Mouse (Mus musculus): ENCODE measurements at regions not wholly inside any gene's neighbourhood (a gene's known extent, or its start where the extent isn't known, plus 50 kb on each side); places are given as distances from the start of the nearest gene placed in this dataset.

DNA sequence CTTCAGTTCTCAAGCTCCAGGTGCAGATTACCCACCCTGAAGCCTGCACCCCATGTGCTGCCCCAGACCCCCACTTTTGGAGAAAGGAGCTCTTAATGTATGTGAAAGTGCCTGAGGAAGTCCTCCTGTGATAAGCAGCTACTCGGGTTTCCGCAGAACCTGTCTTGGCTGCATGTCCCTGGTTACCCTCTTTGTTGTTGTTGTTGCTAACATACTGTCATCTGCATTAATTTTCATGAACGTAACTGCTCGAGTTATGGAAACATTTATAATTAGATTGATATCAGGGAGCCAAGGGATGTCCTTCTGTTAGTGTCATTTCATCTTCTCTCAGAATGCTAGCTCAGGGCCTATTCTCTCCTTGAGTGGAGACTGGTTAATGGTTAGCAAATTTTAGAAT lies 808.3 kb upstream of the Car8 start:
- Histone ChIP-seq H3K27me3 (no peaks in the 10 kb centered on the region), H3K9ac (replicated peaks) (no peak overlapping the region), H3K36me3 (no peaks in the 10 kb centered on the region), H3K4me3 (no peak overlapping the region), H3K27ac (replicated peaks) (no peak overlapping the region), H3K4me1 (no peaks in the 10 kb centered on the region), H3K4me2 (replicated peaks) (no peak overlapping the region), H3K9me3 (no peaks in the 10 kb centered on the region)
- no peak for ATAC-seq (ENCODE audit: low FRiP score, low read depth)
- 89% methylated on average over 4 of the region's 4 CpGs for WGBS

DNA sequence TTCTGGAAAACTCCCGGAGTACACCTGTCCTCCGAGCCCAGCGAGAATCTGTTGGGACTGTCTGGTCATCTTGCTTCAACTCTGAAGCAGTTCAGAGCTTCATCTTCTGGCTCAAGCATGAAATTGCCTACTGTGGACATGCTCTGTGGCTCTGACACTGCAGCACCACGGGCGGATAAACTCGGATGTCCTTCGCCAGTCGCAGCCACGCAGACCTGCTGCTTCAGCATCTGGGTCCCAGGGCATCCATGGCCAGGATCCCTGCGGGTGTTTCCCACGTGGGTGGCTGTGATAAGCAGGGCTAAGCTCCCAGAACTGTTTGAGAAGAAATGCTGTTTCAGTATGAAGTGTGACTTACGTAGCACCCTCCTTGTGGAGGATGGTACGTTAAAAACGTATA lies 807.6 kb upstream of the Car8 start:
- no peaks in the 10 kb centered on the region for H3K27me3 ChIP-seq
- no peak overlapping the region for H3K4me2 ChIP-seq (replicated peaks)
- no peak overlapping the region for H3K4me3 ChIP-seq
- H3K36me3 ChIP-seq: no peaks in the 10 kb centered on the region
- no peak for ATAC-seq (ENCODE audit: low FRiP score, low read depth)
- H3K27ac ChIP-seq (replicated peaks): no peak overlapping the region
- WGBS: 85% methylated on average over 14 of the region's 14 CpGs
- no peaks in the 10 kb centered on the region for H3K9me3 ChIP-seq
- H3K4me1 ChIP-seq: no peaks in the 10 kb centered on the region
- no peak overlapping the region for H3K9ac ChIP-seq (replicated peaks)

DNA sequence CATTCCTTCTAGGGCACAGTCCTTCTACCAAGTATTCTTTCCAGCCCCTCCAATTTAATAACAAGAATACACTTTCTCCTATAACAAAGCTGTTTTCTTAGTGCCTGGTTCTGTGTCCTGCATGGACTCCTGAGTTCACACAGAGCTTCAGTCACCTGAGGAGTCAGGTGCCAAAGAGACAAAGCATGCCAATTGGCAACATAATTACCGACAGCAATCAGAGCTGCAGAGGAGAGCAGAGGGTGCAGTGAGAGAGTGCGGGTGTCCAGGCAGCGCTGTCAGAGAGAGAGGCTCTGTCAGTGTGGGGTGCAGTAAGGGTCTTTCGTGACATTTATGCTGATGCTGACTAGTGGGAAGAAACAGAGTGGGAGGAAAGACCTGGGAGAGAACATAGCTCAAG lies 807.2 kb upstream of the Car8 start:
- WGBS: 84% methylated on average over 4 of the region's 4 CpGs
- Histone ChIP-seq H3K9me3 (no peaks in the 10 kb centered on the region), H3K36me3 (no peaks in the 10 kb centered on the region)

GRCm38 (mm10) chr4:9036005-9036404 lies 797.2 kb upstream of the Car8 start:
- 91% methylated on average over 4 of the region's 4 CpGs for WGBS
- no peaks in the 10 kb centered on the region for H3K4me1 ChIP-seq
- H3K9me3 ChIP-seq: no peaks in the 10 kb centered on the region
- H3K9ac ChIP-seq (replicated peaks): no peak overlapping the region
- H3K36me3 ChIP-seq: no peaks in the 10 kb centered on the region
- H3K4me2 ChIP-seq (replicated peaks): no peak overlapping the region
- H3K4me3 ChIP-seq: no peak overlapping the region
- no peaks in the 10 kb centered on the region for H3K27me3 ChIP-seq
- no peak overlapping the region for H3K27ac ChIP-seq (replicated peaks)
- no peak for ATAC-seq (ENCODE audit: low FRiP score, low read depth)

More for the DNA sequence above, 807.2 kb upstream of the Car8 start:
- ATAC-seq (ENCODE audit: low FRiP score, low read depth): no peak
- Histone ChIP-seq H3K4me2 (replicated peaks) (no peak overlapping the region), H3K4me1 (no peaks in the 10 kb centered on the region), H3K4me3 (no peak overlapping the region), H3K27me3 (no peaks in the 10 kb centered on the region), H3K27ac (replicated peaks) (no peak overlapping the region), H3K9ac (replicated peaks) (no peak overlapping the region)

DNA sequence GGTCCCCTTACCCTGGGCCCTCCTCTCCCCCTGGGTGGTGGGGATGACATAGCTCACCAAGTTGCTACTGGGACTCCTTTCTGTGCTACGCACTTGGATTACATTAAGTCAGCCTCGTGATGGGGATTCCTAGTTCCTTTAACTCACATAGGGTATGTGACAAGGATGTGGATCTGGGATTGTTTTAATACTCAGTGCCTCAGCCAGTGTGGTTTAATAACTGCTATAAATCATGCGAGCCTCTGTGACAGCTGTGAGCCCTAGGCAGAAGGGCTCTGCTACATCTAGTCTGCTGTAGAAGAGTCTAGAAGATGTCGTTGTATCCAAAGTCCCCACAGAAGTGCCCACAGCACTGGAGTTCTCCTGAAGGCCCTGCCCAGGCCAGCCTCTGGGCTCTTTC lies 796.5 kb upstream of the Car8 start:
- no peak for ATAC-seq (ENCODE audit: low FRiP score, low read depth)
- no peaks in the 10 kb centered on the region for H3K9me3 ChIP-seq
- H3K27me3 ChIP-seq: no peaks in the 10 kb centered on the region
- no peaks in the 10 kb centered on the region for H3K4me1 ChIP-seq
- H3K27ac ChIP-seq (replicated peaks): no peak overlapping the region
- no peak overlapping the region for H3K4me3 ChIP-seq
- no peak overlapping the region for H3K4me2 ChIP-seq (replicated peaks)
- H3K9ac ChIP-seq (replicated peaks): no peak overlapping the region
- 83% methylated on average over 4 of the region's 4 CpGs for WGBS
- no peaks in the 10 kb centered on the region for H3K36me3 ChIP-seq

DNA sequence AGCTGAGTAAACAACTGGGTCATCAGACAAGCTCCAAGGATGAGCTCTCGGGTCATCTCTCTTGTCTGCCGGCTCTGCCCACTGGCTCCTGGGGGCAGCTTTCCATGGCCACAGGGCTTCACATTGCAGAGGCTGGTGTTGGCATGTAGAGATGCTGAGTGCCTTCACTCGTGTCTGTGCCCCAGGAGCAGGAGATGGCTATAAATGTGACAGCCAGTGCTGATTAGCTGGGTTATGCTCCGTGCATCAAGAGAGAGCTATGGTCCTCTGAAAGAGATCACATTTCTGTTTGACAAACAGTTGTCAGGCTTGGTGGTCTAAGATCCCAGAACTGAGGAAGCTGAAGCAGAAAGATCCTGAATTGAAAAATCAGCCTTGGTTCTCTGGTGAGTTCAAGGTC lies 795.4 kb upstream of the Car8 start:
- H3K36me3 ChIP-seq: no peaks in the 10 kb centered on the region
- no peak overlapping the region for H3K4me2 ChIP-seq (replicated peaks)
- WGBS: 64% methylated on average over 4 of the region's 4 CpGs
- no peak overlapping the region for H3K9ac ChIP-seq (replicated peaks)
- no peak overlapping the region for H3K4me3 ChIP-seq
- 0 out of 2 replicates have a peak, but pooled peaks cover under 1% of the 10 kb centered on the region for H3K4me1 ChIP-seq
- no peaks in the 10 kb centered on the region for H3K27me3 ChIP-seq
- ATAC-seq (ENCODE audit: low FRiP score, low read depth): no peak
- no peaks in the 10 kb centered on the region for H3K9me3 ChIP-seq
- H3K27ac ChIP-seq (replicated peaks): no peak overlapping the region

DNA sequence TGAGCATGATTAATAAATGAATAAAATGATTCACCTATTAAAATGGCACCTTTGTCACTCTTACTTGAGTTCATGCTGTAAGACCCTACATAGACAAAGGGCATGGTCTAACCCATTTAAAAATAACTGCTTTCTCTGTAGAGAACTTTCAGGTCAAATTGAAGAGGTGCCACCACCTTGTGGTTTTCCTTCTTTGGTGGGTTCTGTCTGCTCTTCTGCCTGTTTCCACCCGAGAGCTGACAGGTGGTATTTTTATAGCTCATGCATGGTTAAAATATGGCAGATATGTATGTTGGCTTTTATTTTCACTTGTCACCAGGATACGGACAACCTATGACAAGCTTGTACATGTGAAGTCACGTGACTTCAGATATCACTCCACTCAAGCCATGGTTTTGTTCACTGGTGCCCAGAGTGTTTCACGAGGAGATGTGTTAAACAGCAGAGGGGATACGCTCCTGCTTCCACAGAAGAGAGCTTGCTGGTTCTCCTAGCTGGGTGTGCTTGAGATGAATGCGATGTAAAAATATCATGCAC lies 794.3 kb upstream of the Car8 start:
- Histone ChIP-seq H3K36me3 (no peaks in the 10 kb centered on the region), H3K27me3 (no peaks in the 10 kb centered on the region), H3K4me3 (no peak overlapping the region), H3K4me1 (peaks cover 10% of the 10 kb centered on the region), H3K9me3 (no peaks in the 10 kb centered on the region), H3K4me2 (replicated peaks) (no peak overlapping the region), H3K9ac (replicated peaks) (no peak overlapping the region), H3K27ac (replicated peaks) (no peak overlapping the region)
- no peak for ATAC-seq (ENCODE audit: low FRiP score, low read depth)
- WGBS: 95% methylated on average over 6 of the region's 6 CpGs

GRCm38 (mm10) chr4:9031634-9032033 lies 792.8 kb upstream of the Car8 start:
- no peaks in the 10 kb centered on the region for H3K9me3 ChIP-seq
- no peak overlapping the region for H3K9ac ChIP-seq (replicated peaks)
- H3K36me3 ChIP-seq: no peaks in the 10 kb centered on the region
- H3K27ac ChIP-seq (replicated peaks): no peak overlapping the region
- no peaks in the 10 kb centered on the region for H3K27me3 ChIP-seq
- no peak for ATAC-seq (ENCODE audit: low FRiP score, low read depth)
- 34% methylated on average over 6 of the region's 6 CpGs for WGBS
- no peak overlapping the region for H3K4me3 ChIP-seq
- no peak overlapping the region for H3K4me2 ChIP-seq (replicated peaks)
- peaks cover 17% of the 10 kb centered on the region for H3K4me1 ChIP-seq

DNA sequence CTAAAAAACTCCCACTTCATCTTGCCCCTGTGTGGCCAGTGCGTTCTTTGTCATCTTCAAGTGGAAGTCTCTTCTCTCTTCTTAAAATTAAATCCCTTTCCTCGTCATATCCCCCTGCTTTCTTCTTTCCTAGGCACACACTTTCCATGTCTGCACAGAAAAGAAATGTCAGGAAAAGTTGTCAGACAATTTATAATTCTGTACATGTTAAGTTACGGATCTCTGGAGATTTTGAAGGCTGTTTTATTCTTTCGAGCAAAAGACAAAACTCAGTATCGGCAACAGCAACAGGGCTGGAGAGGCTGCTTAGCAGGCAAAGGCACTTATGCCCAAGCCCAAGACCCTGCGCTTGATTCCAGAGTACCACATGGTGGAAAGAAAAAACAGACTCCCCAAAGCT lies 790.1 kb upstream of the Car8 start:
- no peaks in the 10 kb centered on the region for H3K27me3 ChIP-seq
- peak overlapping the region; percentile 42 for H3K27ac ChIP-seq (replicated peaks)
- H3K4me1 ChIP-seq: peaks cover 26% of the 10 kb centered on the region
- ATAC-seq (ENCODE audit: low FRiP score, low read depth): no peak
- WGBS: 15% methylated on average over 6 of the region's 6 CpGs
- no peaks in the 10 kb centered on the region for H3K36me3 ChIP-seq
- H3K4me2 ChIP-seq (replicated peaks): peak overlapping the region; percentile 78
- H3K4me3 ChIP-seq: no peak overlapping the region
- no peaks in the 10 kb centered on the region for H3K9me3 ChIP-seq
- no peak overlapping the region for H3K9ac ChIP-seq (replicated peaks)

DNA sequence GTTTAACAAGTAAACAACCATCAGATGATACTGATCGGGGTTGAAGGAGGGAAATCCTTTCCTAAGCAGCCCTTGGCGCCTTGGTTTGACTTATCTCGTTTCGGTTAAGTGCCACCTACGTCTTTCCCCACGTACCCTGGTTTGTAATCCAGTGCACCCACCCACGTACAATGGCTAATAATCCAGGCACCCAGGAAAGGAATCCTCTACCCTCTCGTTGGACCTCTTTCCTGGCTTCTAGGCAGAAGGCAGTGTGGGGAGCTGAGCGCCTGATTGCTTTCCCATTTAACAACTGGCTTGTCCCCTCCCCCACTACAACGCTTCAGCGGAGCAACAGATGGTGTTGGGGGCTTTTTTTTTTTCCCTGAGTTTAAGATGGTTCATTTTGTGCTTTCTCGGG lies 789.6 kb upstream of the Car8 start:
- H3K36me3 ChIP-seq: no peaks in the 10 kb centered on the region
- peak overlapping the region; percentile 78 for H3K4me2 ChIP-seq (replicated peaks)
- peak; percentile 45 for ATAC-seq (ENCODE audit: low FRiP score, low read depth)
- H3K4me1 ChIP-seq: peaks cover 26% of the 10 kb centered on the region
- 1% methylated on average over 12 of the region's 12 CpGs for WGBS
- peak overlapping the region; percentile 44 for H3K4me3 ChIP-seq
- peak overlapping the region; percentile 62 for H3K9ac ChIP-seq (replicated peaks)
- peak overlapping the region; percentile 79 for H3K27ac ChIP-seq (replicated peaks)
- H3K9me3 ChIP-seq: no peaks in the 10 kb centered on the region
- H3K27me3 ChIP-seq: no peaks in the 10 kb centered on the region

DNA sequence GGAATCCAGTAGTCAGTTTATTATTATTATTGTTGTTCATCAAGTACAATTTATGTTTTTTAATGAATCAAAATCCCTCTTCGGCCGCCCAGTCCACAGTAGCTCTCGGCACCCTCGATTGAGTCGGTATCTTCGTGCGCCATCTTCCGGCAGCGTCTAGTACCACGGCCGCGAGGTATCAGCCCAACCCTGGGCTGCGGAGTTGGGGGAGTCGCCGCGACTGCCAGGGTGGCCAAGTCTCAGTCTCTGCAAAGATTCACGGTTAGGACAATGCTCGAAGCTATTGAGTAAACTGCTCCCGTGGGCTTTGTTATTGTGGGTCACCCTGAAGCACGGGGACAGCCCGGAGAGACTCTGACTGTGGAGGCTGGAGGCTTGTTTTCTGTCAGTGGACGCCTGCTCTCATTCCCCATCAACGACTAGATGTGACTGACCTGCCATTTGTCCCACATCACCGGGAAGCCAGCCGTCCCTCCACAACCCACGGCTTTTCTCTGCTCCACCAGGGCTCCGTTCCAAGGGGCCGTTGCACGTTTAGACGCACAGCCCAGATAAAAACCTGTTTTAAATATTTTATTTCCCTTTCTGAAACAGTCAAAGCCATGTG lies 789.1 kb upstream of the Car8 start:
- H3K27ac ChIP-seq (replicated peaks): peak overlapping the region; percentile 79
- peak overlapping the region; percentile 44 for H3K4me3 ChIP-seq
- H3K9me3 ChIP-seq: no peaks in the 10 kb centered on the region
- H3K27me3 ChIP-seq: no peaks in the 10 kb centered on the region
- H3K36me3 ChIP-seq: no peaks in the 10 kb centered on the region
- peak; percentile 86 for ATAC-seq (ENCODE audit: low FRiP score, low read depth)
- H3K4me2 ChIP-seq (replicated peaks): peak overlapping the region; percentile 78
- peaks cover 26% of the 10 kb centered on the region for H3K4me1 ChIP-seq
- WGBS: under 1% methylated on average over 30 of the region's 30 CpGs
- H3K9ac ChIP-seq (replicated peaks): peak overlapping the region; percentile 62

DNA sequence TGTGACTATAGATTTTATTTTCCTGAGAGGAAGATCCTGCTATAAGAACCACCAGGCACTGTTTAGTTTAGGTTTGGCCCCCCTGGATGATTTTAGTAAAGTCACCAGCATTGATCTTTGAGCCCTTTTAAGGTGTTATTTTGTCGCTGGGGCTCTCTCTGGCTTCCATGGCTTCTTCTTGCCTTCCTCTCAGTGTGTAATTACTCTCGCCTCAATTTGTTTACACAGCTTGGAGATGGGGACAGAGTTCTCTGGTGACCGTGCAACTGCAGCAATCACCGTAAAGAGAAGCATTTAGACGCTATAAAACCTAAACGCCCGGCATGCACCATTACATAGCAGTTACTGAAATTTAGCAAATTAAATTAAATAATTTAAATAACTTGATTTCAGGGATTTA lies 788.5 kb upstream of the Car8 start:
- no peak overlapping the region for H3K4me3 ChIP-seq
- peaks cover 26% of the 10 kb centered on the region for H3K4me1 ChIP-seq
- H3K36me3 ChIP-seq: no peaks in the 10 kb centered on the region
- 16% methylated on average over 7 of the region's 7 CpGs for WGBS
- H3K27me3 ChIP-seq: no peaks in the 10 kb centered on the region
- no peak overlapping the region for H3K27ac ChIP-seq (replicated peaks)
- no peak overlapping the region for H3K9ac ChIP-seq (replicated peaks)
- ATAC-seq (ENCODE audit: low FRiP score, low read depth): no peak; the same call in 1 of the 2 replicates
- no peaks in the 10 kb centered on the region for H3K9me3 ChIP-seq
- H3K4me2 ChIP-seq (replicated peaks): peak overlapping the region; percentile 78

DNA sequence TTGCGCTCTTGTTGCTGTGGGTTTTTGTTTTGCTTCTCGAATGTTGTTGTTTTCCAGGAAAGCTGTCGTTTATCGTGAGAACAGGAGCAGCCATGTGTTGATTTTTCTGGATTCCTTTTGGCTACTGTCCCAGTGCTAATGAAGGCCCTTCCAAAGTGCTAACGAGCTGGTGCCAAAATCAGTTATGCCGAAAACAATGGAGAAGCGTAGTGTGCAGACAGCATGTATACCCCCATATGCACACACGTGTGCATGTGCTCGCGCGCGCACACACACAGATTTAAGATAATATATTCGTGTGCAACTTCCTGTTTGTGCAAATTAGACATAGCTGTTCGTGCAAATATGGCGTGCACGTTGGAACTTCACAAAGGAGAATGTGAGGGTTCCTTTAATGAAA lies 788.0 kb upstream of the Car8 start:
- no peak for ATAC-seq (ENCODE audit: low FRiP score, low read depth)
- no peaks in the 10 kb centered on the region for H3K9me3 ChIP-seq
- WGBS: 84% methylated on average over 16 of the region's 16 CpGs
- peaks cover 26% of the 10 kb centered on the region for H3K4me1 ChIP-seq
- H3K9ac ChIP-seq (replicated peaks): no peak overlapping the region
- H3K36me3 ChIP-seq: no peaks in the 10 kb centered on the region
- H3K27ac ChIP-seq (replicated peaks): no peak overlapping the region
- no peak overlapping the region for H3K4me3 ChIP-seq
- H3K27me3 ChIP-seq: no peaks in the 10 kb centered on the region
- no peak overlapping the region for H3K4me2 ChIP-seq (replicated peaks)

Measured in midbrain, embryonic 12.5 days (tissue).